Mouse (Mus musculus): ENCODE data around the gene Adgrf4.

Gene Adgrf4

GRCm38 (mm10) chr17:42692136-42692535 lies at the start of gene Adgrf4:
Adgrf4 (minus strand) TSS chr17:42692284.
- in situ Hi-C loops (cut with MboI; ENCODE audit: low sequenced_read_pairs): no loop called here

DNA sequence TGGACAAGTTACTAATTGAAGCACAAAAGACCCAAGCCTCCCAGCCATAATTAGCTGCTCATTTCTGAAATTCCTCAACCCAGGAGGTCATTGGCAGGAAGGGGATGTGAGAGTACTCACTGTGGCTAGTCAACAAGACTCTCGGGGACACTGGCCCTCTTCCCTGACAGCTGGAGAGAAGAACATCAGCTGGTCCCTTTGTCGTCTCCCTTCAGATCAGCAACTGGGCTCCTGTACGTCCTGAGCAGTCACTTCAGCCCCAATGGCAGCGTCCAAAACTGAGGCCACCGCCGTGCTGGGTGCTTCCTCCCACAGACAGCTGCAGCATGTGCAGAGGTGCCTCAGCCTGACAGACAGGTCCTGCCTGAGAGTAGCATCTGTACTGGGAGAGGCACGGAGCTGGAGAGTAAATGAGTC lies 49.7 kb upstream of the Adgrf4 start, which contains the start of gene Adgrf2:
TSS of gene Adgrf2 (minus strand) at position 379 of the 417 bp plus-strand sequence.
- in situ Hi-C loops (cut with MboI; ENCODE audit: low sequenced_read_pairs): no loop called here

DNA sequence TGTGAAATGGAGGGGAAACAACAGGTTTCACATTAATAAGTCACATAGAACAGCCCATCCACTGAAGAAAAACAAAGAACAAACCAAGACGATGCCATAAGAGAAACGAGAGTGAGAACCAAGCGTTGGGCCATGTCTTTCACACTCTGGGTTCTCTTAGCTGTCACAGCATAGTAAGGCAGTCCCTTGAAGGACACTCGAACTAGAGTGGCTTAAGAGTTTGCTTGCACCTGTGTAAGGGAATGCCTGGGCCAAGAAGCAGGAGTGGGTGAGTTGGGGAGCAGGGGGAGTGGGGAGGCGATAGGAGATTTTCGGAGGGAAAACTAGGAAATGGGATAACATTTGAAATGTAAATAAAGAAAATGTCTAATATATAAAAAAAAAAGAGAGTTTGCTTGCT lies 46.7 kb upstream of the Adgrf4 start:
- in situ Hi-C loops (cut with MboI; ENCODE audit: low sequenced_read_pairs): no loop called here

- in situ Hi-C loops (cut with MboI; ENCODE audit: low sequenced_read_pairs): no loop called here
These were observed 25.1 kb upstream of the Adgrf4 start for GRCm38 (mm10) chr17:42717161-42717560.

- in situ Hi-C loops (cut with MboI; ENCODE audit: low sequenced_read_pairs): no loop called here
These were observed 22.9 kb upstream of the Adgrf4 start for GRCm38 (mm10) chr17:42714991-42715390.

DNA sequence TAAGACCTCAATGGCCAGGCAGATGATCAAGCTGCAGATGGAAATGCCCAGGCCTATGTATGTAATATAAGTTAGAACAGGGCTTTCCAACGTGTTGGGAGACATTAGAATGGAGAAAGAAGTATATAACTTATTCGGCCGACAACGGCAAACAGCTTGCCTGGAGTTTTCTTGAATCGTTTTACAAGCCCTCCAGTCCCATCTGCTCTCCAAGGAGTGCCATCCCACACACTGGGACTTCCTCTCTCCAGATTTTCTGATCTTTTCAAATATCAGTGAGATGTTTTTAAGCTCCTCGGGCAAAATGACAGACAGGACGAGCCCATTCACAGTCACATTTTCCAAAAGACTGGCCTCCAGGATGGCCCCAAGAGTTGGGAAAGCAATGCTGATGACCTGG lies 18.6 kb upstream of the Adgrf4 start:
- in situ Hi-C loops (cut with MboI; ENCODE audit: low sequenced_read_pairs): no loop called here

DNA sequence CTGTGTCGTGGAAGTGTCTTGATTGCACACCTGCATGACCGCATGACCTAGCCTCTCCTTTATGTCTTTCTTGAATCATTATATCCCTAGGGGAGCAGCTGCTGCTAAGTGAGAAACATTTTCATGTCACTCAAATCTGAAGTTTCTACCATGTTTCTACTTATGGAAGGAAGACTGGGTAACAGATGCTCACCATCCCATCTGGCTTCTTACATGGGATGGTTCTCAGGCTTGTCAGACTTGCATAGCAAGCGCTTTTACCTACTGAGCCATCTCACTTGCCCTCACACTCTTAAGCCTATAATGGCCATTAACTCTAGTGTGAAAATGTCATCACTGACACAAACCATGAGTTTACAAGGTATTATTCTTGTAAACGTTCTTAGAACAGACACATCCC lies 13.5 kb upstream of the Adgrf4 start:
- in situ Hi-C loops (cut with MboI; ENCODE audit: low sequenced_read_pairs): no loop called here

DNA sequence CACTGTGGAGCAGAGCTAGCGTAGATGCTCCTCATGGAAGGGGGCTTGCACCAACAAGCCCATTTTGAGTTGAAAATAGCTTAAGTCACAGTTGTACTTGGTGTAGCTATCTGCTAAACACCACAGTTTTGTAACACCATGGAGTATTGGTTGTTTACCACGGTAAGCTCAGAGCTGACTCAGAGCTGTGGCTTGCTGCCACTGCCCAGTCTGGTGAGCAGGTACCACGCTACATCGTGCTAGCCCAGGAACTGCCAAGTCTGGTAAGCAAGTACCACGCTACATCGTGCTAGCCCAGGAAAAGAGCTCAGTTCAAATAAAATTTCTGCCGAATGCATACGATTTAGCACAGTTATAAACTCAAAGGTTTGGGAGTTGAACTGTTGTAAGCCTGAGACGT lies 10.1 kb upstream of the Adgrf4 start:
- in situ Hi-C loops (cut with MboI; ENCODE audit: low sequenced_read_pairs): no loop called here

GRCm38 (mm10) chr17:42694730-42695129 lies 2.6 kb upstream of the Adgrf4 start:
- in situ Hi-C loops (cut with MboI; ENCODE audit: low sequenced_read_pairs): no loop called here

GRCm38 (mm10) chr17:42690531-42690930 lies 1.6 kb downstream of the Adgrf4 start:
- in situ Hi-C loops (cut with MboI; ENCODE audit: low sequenced_read_pairs): no loop called here

DNA sequence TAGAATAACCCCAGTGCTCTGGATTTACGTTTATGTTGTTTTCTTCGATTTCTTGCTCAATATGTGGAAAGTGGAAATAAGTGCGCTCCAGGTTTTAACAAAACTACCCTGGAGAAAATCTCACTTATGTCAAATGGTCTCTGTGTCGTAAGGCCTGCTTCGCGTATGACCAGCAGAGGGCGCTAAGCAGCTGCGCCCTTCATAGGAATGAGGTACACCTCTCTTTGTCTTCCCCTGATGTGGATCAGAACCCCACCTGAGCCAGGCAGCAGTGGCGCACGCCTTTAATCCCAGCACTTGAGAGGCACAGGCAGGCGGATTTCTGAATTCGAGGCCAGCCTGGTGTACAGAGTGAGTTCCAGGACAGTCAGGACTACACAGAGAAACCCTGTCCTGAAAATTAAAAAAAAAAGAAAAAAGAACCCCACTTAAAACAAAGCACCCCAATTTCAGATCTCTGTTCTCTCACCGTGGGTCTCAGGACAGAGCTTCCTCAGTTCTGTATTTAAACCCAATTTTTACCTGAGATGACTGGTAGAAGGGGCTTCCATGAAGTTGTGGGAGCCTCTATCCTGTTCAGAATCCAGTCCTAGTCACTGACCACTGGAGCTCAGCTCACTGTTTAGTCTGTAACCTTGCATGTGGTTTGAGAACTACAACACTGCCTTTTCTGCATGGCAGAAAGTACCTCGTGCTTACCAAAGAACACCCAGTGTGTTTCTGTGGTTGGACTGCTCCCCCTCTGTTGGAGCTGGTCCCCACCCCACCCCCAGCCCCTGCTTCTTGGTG lies 33.3 kb downstream of the Adgrf4 start:
- in situ Hi-C loops (cut with MboI; ENCODE audit: low sequenced_read_pairs): loop anchor here (25.0 kb wide), 1 partner anchor 128 kb away; no protein-coding TSS in a partner anchor

GRCm38 (mm10) chr17:42643416-42643815 lies 48.7 kb downstream of the Adgrf4 start:
- in situ Hi-C loops (cut with MboI; ENCODE audit: low sequenced_read_pairs): no loop called here

- in situ Hi-C loops (cut with MboI; ENCODE audit: low sequenced_read_pairs): no loop called here
These were observed 61.9 kb downstream of the Adgrf4 start for GRCm38 (mm10) chr17:42630206-42630605.

DNA sequence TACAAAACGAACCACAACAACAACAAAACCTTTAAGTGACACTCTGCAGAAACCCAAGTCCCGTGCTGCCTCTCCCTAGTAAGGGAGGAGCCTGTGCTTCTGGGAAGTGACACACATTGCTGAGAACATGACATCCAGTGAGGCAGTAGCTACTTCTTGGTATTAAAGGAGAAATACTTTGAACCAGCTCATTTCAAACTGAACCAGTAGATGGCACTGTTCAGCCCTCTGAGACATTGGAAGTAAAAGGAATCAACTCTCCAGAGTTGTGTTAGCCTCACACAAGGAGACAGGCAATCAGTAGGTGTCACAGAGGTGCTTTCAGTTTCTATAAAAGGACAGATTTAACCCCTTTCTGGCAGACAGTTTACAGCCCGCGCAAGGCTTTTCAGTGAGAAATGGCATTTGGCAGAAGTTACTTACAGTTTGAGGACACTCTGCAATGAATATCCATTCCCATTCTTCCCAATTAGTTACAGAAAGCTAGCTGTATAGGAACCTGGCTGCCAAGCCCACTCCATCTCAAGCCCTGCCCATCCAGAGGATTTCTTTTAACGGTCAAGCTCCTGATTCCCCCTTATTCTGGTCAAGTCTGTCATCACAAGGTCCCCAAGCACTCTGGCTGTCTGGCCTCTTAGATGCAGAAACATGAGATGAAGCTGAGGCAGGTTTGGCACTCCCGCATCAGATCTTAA lies 78.9 kb downstream of the Adgrf4 start:
- in situ Hi-C loops (cut with MboI; ENCODE audit: low sequenced_read_pairs): no loop called here

DNA sequence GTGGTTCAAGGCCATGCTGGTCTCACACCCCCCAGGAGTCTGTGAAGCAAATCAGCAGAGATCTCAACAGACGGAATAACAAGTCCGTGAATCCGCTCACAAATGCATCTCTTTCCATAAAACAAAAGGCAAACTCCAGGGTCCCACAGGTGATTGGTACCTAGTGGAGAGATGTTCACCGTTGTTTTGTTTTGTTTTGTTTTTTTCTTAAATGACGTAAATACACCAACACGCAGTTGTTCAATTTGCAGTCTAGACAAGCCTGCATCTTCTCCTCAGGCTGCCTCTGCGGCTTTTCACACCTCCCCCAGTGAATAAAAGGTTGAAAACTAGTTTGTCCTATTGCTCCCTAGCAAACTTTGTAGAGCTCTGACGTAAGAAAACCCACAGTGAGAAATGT lies 80.8 kb downstream of the Adgrf4 start, which contains the start of gene Opn5:
TSS of gene Opn5 (minus strand) at position 101 of the 400 bp plus-strand sequence.
- in situ Hi-C loops (cut with MboI; ENCODE audit: low sequenced_read_pairs): no loop called here

DNA sequence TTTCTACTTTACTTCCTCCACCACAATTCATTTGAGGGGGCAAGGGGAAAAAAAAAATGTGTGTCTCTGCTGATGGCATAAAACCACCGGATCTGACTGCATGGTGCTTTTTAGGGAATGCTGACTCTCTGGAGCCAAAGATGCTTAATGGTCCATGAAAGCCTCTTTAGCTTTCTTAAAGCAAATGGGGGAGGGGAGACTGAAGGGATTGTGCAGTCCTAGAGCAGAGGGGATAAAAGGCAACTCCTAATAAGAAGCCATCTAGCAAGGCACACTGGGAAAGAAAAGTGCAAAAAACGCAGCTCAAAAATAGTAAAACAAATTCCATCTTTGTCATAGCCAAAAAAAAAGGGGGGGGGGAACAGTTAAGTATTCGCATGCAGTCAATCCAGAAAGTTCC lies 83.8 kb downstream of the Adgrf4 start:
- in situ Hi-C loops (cut with MboI; ENCODE audit: low sequenced_read_pairs): no loop called here

Measured in CH12F3 (cell line).